Mouse (Mus musculus) hindbrain, embryonic 15.5 days (tissue): ENCODE measurements around the gene Sobp. TPM values are rescaled to one million over a fixed set of nuclear protein-coding genes. Genes with fewer than 3 reads are reported as not detected.

Experiments
- ATAC-seq: fragments of 200-750 bp; cut with Nextera tagmentation; 2 replicates; pipeline ENCODE4 v1.8.0; 2017; ENCODE audit warnings: low read depth, moderate number of reproducible peaks, moderate TSS enrichment; ENCODE audit not compliant: low FRiP score
- H3K27ac ChIP-seq: fragments of 300-500 bp; sonication (generic); replicated peaks from 2 replicates; pipeline ENCODE4 v1.5.1; 2015; ENCODE audit warnings: mild to moderate bottlenecking, inconsistent platforms
- H3K27me3 ChIP-seq: fragments of 300-500 bp; sonication (generic); 2 replicates; pipeline ENCODE4 v1.6.1; 2015; ENCODE audit warnings: control low read depth, inconsistent platforms
- H3K36me3 ChIP-seq: fragments of 300-500 bp; sonication (generic); 2 replicates; pipeline ENCODE4 v1.6.1; 2015; ENCODE audit warnings: control low read depth, inconsistent platforms
- H3K4me1 ChIP-seq: fragments of 300-500 bp; sonication (generic); replicated peaks from 2 replicates; pipeline ENCODE4 v1.6.1; 2015; ENCODE audit warnings: control low read depth, inconsistent platforms
- H3K4me2 ChIP-seq: fragments of 300-500 bp; sonication (generic); 2 replicates; pipeline ENCODE4 v1.6.1; 2015; ENCODE audit warnings: moderate library complexity, mild to moderate bottlenecking, inconsistent platforms
- H3K4me3 ChIP-seq: fragments of 300-500 bp; sonication (generic); 2 replicates; pipeline ENCODE4 v1.5.1; 2015; ENCODE audit warnings: mild to moderate bottlenecking, inconsistent platforms
- H3K9ac ChIP-seq: fragments of 300-500 bp; sonication (generic); 2 replicates; pipeline ENCODE4 v1.6.1; 2015; ENCODE audit warnings: inconsistent platforms
- H3K9me3 ChIP-seq: fragments of 300-500 bp; sonication (generic); 2 replicates; pipeline ENCODE4 v1.6.1; 2016; ENCODE audit warnings: control low read depth, inconsistent platforms
- WGBS: fragments of 180-500 bp; shearing (Covaris S2); methylation state at CpG from one replicate; pipeline ENCODE4 v1.1.7; 2015; 5-methylcytosine and 5-hydroxymethylcytosine counted together
- polyA plus RNA-seq: library from polyadenylated mRNA; unstranded; fragments of >200 nt; fragmentation: Nextera tagmentation; extraction: Ambion mirVana; gene quantifications from 2 replicates; pipeline ENCODE4 v1.2.1, GENCODE M21; 2015

The Sobp gene
- polyA plus RNA-seq, 1 experiment from 2014 or later, result 13.3 TPM

GRCm38 (mm10) chr10:42980999-42981757, 193.2 kb downstream of the Sobp start:
- peak; percentile 61; the same call in 1 of the 2 replicates for ATAC-seq

GRCm38 (mm10) chr10:42978346-42978745, 196.0 kb downstream of the Sobp start:
- no peak overlapping the region for H3K4me3 ChIP-seq
- H3K4me2 ChIP-seq, result no peak overlapping the region
- no peak for ATAC-seq
- H3K36me3 ChIP-seq, result no peaks in the 10 kb centered on the region
- H3K4me1 ChIP-seq, result no peaks in the 10 kb centered on the region
- H3K27ac ChIP-seq, result no peak overlapping the region
- WGBS, result 65% methylated on average over 3 of the region's 3 CpGs
- H3K9ac ChIP-seq, result no peak overlapping the region
- no peaks in the 10 kb centered on the region for H3K27me3 ChIP-seq
- no peaks in the 10 kb centered on the region for H3K9me3 ChIP-seq

More at GRCm38 (mm10) chr10:42980999-42981757, 193.2 kb downstream of the Sobp start:
- Histone ChIP-seq H3K9ac (no peak overlapping the region), H3K27me3 (no peaks in the 10 kb centered on the region), H3K9me3 (no peaks in the 10 kb centered on the region), H3K36me3 (no peaks in the 10 kb centered on the region), H3K4me3 (no peak overlapping the region), H3K4me2 (no peak overlapping the region), H3K4me1 (no peaks in the 10 kb centered on the region), H3K27ac (no peak overlapping the region)
- 40% methylated on average over 7 of the region's 7 CpGs for WGBS

- WGBS, result 88% methylated on average over 6 of the region's 6 CpGs
- Histone ChIP-seq H3K9ac (no peak overlapping the region), H3K9me3 (no peaks in the 10 kb centered on the region), H3K36me3 (no peaks in the 10 kb centered on the region), H3K27me3 (no peaks in the 10 kb centered on the region), H3K27ac (no peak overlapping the region), H3K4me1 (0 out of 2 replicates have a peak, but pooled peaks cover 4% of the 10 kb centered on the region), H3K4me2 (no peak overlapping the region), H3K4me3 (no peak overlapping the region)
- ATAC-seq, result no peak
Observed at GRCm38 (mm10) chr10:42976577-42976976, 197.8 kb downstream of the Sobp start.

GRCm38 (mm10) chr10:42973537-42973936, 200.8 kb downstream of the Sobp start:
- Histone ChIP-seq H3K4me2 (no peak overlapping the region), H3K36me3 (no peaks in the 10 kb centered on the region), H3K4me1 (0 out of 2 replicates have a peak, but pooled peaks cover 8% of the 10 kb centered on the region), H3K27me3 (no peaks in the 10 kb centered on the region), H3K27ac (no peak overlapping the region), H3K4me3 (no peak overlapping the region), H3K9me3 (no peaks in the 10 kb centered on the region), H3K9ac (no peak overlapping the region)
- no peak for ATAC-seq
- 42% methylated on average over 4 of the region's 4 CpGs for WGBS

- Histone ChIP-seq H3K27me3 (no peaks in the 10 kb centered on the region), H3K4me2 (no peak overlapping the region), H3K9me3 (no peaks in the 10 kb centered on the region), H3K4me3 (no peak overlapping the region), H3K27ac (no peak overlapping the region), H3K4me1 (0 out of 2 replicates have a peak, but pooled peaks cover 8% of the 10 kb centered on the region), H3K36me3 (no peaks in the 10 kb centered on the region), H3K9ac (no peak overlapping the region)
- peak; percentile 81 for ATAC-seq
- 32% methylated on average over 18 of the region's 18 CpGs for WGBS
Observed at GRCm38 (mm10) chr10:42972504-42973172, 201.7 kb downstream of the Sobp start.

GRCm38 (mm10) chr10:42968332-42968731, 206.0 kb downstream of the Sobp start:
- Histone ChIP-seq H3K4me2 (no peak overlapping the region), H3K9ac (no peak overlapping the region), H3K27ac (no peak overlapping the region), H3K4me3 (no peak overlapping the region), H3K4me1 (0 out of 2 replicates have a peak, but pooled peaks cover 8% of the 10 kb centered on the region), H3K9me3 (no peaks in the 10 kb centered on the region), H3K36me3 (no peaks in the 10 kb centered on the region), H3K27me3 (no peaks in the 10 kb centered on the region)
- WGBS, result 11% methylated on average over 2 of the region's 2 CpGs
- no peak for ATAC-seq

GRCm38 (mm10) chr10:42963061-42963460, 211.3 kb downstream of the Sobp start:
- Histone ChIP-seq H3K4me2 (no peak overlapping the region), H3K4me3 (no peak overlapping the region), H3K4me1 (peaks cover 11% of the 10 kb centered on the region), H3K27me3 (no peaks in the 10 kb centered on the region), H3K9ac (no peak overlapping the region), H3K27ac (no peak overlapping the region), H3K36me3 (no peaks in the 10 kb centered on the region), H3K9me3 (no peaks in the 10 kb centered on the region)
- WGBS, result 98% methylated on average over 2 of the region's 2 CpGs
- no peak for ATAC-seq

GRCm38 (mm10) chr10:42962655-42963054, 211.7 kb downstream of the Sobp start:
- Histone ChIP-seq H3K4me2 (no peak overlapping the region), H3K27ac (no peak overlapping the region), H3K9ac (no peak overlapping the region), H3K9me3 (no peaks in the 10 kb centered on the region), H3K27me3 (no peaks in the 10 kb centered on the region), H3K4me1 (peaks cover 15% of the 10 kb centered on the region), H3K4me3 (no peak overlapping the region), H3K36me3 (no peaks in the 10 kb centered on the region)
- ATAC-seq, result no peak
- WGBS, result 92% methylated on average over 13 of the region's 13 CpGs

GRCm38 (mm10) chr10:42962181-42962601, 212.1 kb downstream of the Sobp start:
- no peak for ATAC-seq
- Histone ChIP-seq H3K4me2 (no peak overlapping the region), H3K27me3 (no peaks in the 10 kb centered on the region), H3K27ac (no peak overlapping the region), H3K9ac (no peak overlapping the region), H3K4me1 (peaks cover 17% of the 10 kb centered on the region), H3K9me3 (no peaks in the 10 kb centered on the region), H3K4me3 (no peak overlapping the region), H3K36me3 (no peaks in the 10 kb centered on the region)
- WGBS, result 82% methylated on average over 6 of the region's 6 CpGs

- H3K4me2 ChIP-seq, result no peak overlapping the region
- no peak for ATAC-seq
- WGBS, result 59% methylated on average over 6 of the region's 6 CpGs
- H3K27me3 ChIP-seq, result no peaks in the 10 kb centered on the region
- H3K27ac ChIP-seq, result no peak overlapping the region
- H3K4me1 ChIP-seq, result peaks cover 17% of the 10 kb centered on the region
- no peak overlapping the region for H3K4me3 ChIP-seq
- H3K9ac ChIP-seq, result no peak overlapping the region
- H3K36me3 ChIP-seq, result no peaks in the 10 kb centered on the region
- no peaks in the 10 kb centered on the region for H3K9me3 ChIP-seq
Observed at GRCm38 (mm10) chr10:42961771-42962170, 212.6 kb downstream of the Sobp start.

GRCm38 (mm10) chr10:42958686-42959085, 215.6 kb downstream of the Sobp start:
- Histone ChIP-seq H3K27ac (no peak overlapping the region), H3K4me3 (no peak overlapping the region), H3K27me3 (no peaks in the 10 kb centered on the region), H3K9ac (peak overlapping the region; percentile 39), H3K4me2 (peak overlapping the region; percentile 61), H3K36me3 (no peaks in the 10 kb centered on the region), H3K4me1 (peaks cover 17% of the 10 kb centered on the region), H3K9me3 (no peaks in the 10 kb centered on the region)
- ATAC-seq, result no peak
- 25% methylated on average over 4 of the region's 4 CpGs for WGBS

- peak; percentile 85 for ATAC-seq
- 4% methylated on average over 21 of the region's 21 CpGs for WGBS
- Histone ChIP-seq H3K9me3 (no peaks in the 10 kb centered on the region), H3K27me3 (no peaks in the 10 kb centered on the region), H3K9ac (peak overlapping the region; percentile 39), H3K4me1 (peaks cover 17% of the 10 kb centered on the region), H3K4me3 (peak overlapping the region; percentile 31), H3K4me2 (peak overlapping the region; percentile 61), H3K27ac (no peak overlapping the region), H3K36me3 (no peaks in the 10 kb centered on the region)
Observed at GRCm38 (mm10) chr10:42957881-42958651, 216.3 kb downstream of the Sobp start.
